Mouse (Mus musculus) embryo, embryonic 10.5 days (tissue): ENCODE measurements around the gene Itpripl2.
A peak's percentile ranks its signal among the peaks of the same experiment; 100 is the strongest.

Experiments
- DNase-seq: peaks from one replicate; pipeline ENCODE4 v3.0.0-alpha.2; 2015; ENCODE audit warnings: low spot score

Itpripl2 gene

DNA sequence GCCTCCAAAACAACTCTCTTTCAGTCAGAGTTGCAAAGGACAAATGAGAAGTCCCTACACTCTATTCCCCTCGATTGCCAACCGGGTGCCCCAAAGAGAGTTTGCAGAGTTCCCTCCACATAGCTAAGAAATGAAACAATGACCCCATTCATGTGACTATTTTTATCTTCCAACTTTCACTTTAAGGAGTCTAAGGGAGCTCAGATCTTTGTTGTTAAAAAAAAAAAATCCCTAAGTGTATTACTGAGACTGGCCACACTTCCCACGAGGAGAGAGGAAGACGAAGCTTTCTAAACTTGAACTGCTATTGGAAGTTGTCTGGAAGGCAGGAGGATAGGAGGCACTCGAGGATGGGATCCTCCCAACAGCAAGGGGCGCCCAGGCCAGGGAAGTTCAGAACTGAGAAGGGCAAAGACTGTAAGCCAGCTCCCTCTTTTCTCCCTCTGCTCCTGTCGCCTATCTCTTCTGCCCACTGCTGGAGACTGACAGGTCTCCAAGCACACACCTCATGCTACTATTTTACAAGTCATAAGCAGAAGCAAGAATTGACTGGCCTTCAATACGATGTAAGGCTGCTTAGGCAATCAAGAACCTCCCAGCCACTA lies 3.6 kb downstream of the Itpripl2 start:
- no peak for DNase-seq

DNA sequence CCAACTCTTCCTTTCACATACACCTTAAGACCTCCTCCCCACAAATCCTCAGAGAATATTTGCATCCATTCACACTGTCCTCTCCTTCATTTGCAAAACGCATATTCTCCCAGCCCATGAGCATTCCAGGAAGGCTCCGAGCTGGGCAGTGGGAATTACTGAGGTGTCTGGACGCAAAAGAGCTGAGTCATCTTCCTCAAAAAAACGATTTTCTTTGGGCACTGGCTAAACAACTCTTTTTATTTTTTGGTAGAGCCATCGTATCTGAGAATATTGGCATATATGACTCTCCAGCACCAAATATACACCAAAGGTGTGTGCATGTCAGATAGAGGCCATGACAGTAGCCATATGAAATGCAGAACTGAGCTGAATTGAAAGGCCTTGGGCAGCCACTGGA lies 4.9 kb downstream of the Itpripl2 start:
- DNase-seq = no peak

DNA sequence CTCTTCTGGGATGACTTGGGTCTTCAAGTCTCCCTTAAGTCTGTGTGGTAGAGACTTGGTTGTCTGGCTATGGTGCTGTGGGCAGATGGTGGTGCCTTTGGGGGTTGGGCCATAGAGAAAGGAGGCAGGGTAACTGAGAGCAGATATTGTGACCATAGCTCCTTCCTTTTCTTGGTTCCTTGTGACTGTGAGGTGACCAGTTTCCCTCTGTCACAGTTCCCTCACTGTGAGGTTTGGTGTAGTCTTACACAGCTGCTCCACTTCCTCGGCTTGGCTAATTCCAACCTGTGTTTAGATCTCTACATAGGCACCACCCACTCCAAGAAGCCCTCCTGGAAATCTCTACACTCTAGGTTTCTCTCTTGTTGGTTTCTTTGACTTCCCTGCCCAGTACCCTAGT lies 7.8 kb downstream of the Itpripl2 start:
- DNase-seq = no peak

DNA sequence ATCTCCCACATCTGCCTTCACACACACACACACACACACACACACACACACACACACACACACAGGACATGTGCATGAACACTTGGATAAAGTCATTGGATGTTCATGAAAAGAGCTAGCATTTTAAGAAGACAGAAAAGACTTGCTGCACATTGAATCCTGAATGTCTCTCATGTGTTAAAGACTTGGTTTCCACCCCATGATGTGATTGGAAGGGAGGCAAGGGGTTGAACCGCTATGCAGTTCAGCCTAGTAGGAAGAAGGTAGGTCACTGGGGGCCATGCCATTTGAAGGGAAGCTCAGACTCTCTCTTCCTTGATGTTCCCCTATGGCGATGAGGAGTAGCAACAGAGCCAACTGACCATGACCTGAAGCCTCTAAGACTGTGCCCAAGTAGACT lies 9.8 kb downstream of the Itpripl2 start:
- DNase-seq = no peak

DNA sequence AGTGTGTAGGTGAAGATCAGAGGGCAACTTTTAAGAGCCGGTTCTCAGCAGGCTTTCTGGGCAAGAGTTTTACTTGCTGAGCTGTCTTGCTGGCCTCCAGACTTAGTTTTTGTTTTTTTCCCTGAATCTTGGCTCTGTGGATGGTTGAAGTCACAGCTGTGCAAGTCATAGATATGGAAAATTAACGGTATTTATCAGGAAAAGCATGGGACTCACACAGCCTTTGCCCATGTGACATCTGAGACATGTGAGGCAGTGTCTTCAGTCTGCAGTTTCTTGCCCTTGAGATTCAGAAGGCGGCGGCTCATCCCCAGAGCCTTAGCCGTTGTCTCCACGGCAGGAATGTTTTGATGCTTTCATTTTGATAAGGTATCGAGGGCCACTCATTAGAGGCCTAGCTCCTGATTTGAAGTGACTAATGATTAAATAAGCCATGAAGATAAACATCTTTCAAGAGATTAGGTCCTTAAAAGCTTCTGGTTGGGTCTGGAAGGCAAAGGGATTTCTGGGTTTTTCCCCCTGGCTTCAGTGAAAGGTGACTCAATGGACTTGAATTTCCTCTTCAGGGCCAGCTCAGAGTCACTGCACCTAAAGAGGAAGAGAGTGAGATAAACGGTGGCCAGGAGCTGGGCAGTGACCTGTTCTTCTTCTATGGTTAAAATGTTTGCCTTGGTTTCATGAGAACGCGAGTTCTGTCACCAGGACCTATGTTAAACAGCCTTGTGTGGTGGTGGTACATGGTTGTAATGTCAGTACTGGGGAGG lies 10.5 kb downstream of the Itpripl2 start:
- DNase-seq = no peak

DNA sequence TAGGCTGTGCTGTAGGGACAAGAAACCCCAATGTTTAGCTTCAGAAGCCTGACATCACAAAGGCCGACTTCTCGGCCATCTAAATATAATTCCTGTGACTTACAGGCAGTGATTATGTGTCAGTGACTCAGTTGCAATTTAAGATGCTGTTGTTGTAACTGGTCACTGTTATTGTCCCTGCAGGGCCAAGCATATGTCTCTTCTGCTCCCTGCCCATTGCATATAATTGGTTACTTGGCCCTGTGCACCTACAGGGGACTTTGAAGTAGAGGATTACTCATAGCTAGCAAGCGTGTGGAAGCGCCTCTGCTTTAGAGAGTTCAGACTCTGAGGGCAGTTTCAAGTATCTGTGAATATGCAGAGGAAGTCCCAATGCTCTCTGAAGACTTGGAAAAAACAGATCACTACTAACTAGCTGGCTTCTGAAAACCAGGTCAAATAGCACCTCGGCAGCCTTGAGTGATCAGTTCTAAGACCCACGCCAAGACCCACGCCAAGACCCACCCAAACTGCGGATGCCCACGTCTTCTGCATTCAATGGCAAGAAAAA lies 11.5 kb downstream of the Itpripl2 start:
- no peak for DNase-seq

DNA sequence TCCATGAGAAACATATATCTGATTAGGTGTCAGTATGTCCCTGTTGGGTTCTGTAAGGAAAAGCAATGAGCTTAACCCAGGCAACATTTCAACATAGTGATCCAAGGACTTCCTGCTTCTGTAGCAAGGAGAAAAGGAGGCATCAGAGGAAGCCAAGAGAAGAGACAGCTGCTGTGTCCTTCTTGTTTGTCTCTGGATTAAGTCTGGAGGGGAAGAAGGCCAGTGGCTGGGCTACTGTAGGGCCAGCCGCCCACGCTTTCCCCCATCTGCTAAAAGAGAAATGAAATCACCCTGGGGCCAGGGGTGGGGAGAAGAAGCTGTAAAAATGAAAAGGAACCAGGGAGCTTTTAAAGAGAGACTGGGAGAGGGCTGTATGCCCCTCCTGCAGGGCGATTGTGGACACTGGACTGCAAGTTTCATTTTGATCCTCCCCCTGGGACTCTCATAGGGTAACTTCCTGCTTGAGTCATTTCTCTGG lies 12.9 kb downstream of the Itpripl2 start:
- DNase-seq = no peak

DNA sequence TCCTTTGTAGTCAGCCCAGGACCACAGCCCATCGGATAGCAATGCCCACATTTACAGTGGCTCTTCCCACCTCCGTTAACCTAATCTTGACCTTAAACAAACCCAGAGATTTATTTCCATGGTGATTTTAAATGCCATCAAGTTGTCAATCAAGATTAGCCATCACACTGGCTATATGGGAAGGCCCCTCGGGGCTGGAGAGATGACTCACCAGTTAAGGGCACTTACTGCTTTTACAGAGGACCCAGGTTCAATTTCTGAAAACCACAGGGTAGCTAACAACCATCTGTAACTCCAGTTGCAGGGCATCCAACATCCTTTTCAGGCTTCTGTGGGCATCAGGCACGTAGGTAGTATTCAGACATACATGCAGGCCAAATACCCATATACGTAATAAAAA lies 15.3 kb downstream of the Itpripl2 start:
- no peak for DNase-seq

DNA sequence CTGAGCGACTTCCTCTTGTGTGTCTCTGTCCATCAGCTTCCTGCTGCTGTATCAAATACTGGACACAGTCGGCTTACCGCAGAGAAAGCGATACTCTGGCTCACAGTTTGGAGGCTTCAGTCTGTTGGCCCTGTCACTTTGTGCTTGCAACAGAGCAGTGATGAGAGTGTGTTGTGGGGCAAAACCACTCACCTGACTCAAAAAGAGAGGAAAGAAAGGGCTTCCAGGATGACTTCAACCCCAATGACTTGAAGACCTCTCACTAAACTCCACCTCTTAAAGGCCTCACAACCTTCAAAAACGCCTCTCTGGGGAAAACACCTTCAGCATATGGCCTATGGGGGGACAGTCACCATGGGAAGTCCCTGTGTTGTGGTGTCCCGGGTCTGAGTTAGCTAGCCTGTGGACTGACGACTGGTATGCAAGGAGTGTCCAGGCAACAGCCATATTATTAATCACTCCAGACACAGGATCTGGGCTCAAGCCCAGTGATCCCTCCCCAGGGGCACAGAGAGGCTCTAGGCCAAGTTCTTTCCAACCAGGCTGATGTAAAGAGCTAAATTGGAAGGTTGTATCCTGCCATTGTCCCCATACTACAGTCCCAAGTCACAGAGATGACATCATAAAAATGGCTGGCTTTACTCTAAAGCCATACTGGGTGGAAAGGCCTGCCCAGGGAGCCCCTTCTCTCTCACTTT lies 16.6 kb downstream of the Itpripl2 start:
- DNase-seq = no peak

DNA sequence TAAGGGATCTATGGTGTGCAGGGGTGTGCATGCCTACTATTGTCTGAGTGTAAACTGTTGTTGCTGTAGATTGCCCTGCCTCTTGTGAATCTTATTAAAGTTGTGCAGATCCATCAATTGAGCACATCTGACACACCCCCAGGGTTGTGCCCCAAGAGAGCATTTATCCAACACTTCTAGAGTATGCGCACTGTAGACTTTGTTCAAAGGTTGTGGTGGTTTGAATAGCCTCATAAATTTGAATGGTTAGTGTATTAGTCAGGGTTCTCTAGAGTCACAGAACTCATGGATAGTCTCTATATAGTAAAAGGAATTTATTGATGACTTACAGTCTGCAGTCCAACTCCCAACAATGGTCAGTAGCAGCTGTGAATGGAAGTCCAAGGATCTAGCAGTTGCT lies 18.9 kb downstream of the Itpripl2 start:
- DNase-seq = no peak

DNA sequence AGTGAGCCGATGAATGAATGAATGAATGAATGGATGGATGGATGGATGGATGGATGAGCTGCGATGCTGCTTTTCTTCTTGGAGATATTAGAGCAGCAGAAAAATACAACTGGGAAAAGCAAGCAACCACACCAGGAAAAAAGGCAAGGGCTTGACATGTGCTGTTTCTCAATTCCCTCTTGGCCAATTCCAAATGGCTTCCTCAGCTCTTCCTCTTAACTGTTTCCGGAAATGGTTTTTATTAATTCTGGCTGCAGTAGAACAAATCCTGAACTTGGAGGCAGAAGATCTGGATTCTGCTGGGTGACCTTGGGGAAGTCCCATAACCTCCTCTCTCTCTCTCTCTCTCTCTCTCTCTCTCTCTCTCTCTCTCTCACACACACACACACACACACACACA lies 23.7 kb downstream of the Itpripl2 start:
- DNase-seq = no peak

DNA sequence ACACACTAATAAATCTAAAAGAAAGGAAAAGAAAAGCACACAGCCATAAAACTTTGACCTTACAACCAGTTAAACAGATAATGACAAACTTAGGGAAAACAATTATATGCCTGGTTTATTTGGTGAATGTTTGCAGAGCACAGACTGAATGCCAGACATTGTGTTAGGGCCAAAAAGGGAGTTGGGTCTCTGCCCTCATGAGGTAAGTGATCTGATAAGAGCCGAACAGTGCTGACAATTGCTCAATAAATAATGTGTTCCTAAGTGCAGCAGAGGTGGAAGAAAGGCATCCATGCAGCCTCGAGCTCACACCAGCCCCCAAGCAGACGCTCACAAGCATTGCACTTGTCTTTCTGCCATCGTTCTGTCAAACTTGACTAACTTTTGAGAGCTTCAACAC lies 27.3 kb downstream of the Itpripl2 start:
- DNase-seq = no peak

DNA sequence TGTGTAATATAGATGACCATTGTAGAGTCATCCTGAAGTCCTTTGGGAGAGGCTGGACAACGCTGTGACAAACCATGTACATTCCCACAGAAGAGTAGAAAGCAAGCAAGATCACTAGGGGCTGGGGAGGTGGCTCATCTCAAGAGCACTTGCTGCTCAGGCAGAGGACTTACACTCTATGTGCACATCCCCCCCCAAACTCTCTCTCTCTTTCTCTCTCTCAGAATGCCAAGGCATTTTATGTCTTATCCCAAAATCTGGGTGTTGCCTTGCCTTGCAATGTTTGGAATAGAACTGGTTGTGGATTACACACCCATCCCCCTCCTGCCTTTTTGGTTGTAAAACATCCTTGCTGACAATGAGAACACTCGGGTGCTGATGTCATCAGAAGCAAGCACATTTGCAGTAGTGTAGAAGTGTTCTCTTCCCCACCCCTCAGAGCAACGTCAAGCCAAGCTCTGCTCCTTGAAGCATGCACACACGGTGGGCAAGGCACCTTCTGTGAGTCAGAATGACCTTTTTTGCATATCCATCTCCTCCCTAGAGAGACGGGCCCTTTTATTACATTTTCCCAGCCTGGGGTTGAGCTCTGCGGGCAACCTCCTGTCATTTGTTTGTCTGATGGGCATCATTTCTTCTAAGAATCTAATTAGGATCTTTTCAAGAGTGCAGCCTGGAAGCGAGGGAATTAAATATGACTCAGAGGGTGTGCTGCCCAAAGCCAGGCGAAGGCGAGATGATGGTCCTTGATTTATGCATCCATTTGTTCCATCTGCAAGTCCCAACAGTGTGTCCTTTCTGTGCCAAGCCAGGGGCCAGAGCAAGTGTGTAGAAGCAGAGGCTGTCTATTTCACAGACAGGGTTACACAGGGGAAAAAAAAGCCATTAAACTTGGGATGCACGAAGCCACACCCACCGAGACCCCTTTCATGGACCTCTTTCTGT lies 28.7 kb downstream of the Itpripl2 start:
- no peak for DNase-seq

DNA sequence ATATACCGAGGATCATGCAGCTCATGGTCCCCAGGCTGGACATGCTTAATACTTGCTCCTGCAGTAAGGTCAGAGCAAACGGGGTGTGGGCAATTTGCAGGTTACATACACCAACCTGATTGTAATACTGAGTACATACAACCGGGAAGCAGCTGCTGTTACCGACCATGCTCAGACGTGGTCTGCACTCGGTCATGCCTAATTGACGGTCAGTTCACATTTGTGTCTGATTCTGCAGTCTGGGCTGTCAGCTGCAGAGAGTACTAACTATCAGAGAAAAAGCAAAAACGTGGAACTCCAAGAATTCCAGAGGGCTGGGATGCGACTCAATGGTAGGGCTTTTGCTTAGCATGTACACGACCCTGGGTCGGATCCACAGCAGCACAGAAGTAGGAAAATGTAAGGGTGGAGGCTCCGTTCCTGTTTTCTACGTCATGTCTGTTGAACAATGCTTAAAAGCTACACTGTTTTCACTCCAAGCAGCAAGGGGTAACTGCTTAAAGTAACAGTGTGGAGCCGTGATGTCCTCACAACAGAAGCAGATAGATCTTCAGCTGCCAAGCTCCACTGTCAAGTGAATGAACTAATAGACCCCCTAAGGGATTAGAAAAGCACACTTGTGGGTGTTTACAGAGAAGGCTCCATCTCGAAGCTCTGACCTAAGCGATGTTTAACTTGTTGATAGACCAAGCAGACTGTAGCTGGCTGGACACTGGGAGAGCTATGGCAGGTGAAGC lies 30.2 kb downstream of the Itpripl2 start:
- DNase-seq = no peak

DNA sequence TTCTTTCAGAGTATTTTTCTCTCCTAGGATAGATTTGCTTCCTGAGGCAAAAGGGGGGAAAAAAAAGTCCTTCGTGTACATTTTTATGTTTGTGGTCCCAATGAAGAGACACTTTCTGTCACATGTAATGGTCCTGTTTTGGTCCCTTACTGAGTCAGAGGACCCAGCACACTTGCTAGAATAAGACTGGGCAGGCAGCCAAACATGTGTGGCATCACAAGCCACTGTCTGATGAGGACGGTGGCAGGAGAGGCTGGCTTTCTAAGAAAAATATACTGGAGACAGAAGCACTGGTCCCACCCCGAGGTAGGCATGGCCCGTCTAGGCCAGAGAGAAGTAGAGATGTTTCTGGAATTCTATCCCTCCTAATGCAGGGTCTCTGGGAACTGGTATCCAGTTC lies 38.1 kb downstream of the Itpripl2 start:
- no peak for DNase-seq

DNA sequence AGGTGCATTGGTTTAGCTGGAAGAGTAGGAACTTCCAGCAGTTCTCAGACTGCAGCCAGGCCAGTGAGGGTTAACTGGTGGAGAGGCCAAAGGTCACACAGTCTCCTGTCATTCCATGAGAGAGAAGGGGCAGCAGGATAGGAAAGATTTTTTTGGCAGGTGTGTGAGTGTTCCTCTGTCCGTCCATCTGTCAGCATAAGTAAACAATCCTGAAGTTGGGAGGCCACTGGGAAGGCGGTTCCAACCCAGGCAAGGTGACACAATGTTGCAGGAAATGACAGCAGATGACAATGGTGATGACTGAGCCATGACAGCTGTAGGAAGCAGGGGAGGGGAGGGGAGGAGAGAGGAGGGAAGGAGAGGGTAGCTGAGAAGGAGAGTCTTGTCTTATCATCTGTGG lies 38.8 kb downstream of the Itpripl2 start:
- DNase-seq = no peak

DNA sequence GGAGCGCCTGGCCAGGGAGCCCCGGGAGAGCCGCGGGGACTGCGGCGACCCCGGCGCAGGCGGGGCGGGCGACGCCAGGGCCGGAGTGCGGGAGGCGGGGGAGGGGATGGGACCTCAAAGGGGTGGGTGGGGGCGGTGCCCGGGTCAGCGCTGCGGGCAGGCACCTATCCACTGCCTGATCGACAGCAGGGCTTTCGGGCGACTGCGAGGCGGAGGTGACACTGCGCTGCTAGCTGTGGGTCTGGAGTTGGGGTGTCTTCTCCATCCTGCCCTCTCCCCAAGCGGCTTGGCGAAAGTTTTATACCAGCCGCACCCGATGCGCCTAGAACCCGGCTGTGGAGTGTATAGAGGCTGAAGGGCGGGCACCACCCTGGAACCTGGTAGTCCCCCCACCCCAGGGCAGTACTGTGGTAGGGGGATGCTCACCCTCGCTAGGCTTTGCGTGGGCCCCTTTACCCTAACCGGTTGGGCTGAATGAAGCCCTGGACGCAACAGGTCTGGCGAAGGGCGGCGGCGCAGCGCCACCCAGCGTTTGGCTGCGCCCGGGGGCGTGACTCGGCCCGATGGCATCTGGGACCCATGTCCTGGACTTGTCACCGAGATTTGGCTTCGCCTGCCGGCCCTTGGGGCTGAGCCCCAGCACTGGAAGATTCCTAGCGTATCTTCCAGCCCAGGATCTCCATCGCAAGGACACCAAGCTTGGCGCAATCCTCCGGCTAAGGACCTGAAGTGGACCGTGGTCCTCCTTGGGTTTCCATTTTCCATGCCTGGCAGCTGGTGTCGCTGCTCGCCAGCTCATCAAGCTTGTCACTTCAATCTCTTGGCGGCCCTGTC lies 43.4 kb downstream of the Itpripl2 start, which contains the start of gene Syt17:
Gene Syt17 (minus strand): TSS at position 89 of the 834 bp plus-strand sequence.
- DNase-seq = peak; percentile 84

DNA sequence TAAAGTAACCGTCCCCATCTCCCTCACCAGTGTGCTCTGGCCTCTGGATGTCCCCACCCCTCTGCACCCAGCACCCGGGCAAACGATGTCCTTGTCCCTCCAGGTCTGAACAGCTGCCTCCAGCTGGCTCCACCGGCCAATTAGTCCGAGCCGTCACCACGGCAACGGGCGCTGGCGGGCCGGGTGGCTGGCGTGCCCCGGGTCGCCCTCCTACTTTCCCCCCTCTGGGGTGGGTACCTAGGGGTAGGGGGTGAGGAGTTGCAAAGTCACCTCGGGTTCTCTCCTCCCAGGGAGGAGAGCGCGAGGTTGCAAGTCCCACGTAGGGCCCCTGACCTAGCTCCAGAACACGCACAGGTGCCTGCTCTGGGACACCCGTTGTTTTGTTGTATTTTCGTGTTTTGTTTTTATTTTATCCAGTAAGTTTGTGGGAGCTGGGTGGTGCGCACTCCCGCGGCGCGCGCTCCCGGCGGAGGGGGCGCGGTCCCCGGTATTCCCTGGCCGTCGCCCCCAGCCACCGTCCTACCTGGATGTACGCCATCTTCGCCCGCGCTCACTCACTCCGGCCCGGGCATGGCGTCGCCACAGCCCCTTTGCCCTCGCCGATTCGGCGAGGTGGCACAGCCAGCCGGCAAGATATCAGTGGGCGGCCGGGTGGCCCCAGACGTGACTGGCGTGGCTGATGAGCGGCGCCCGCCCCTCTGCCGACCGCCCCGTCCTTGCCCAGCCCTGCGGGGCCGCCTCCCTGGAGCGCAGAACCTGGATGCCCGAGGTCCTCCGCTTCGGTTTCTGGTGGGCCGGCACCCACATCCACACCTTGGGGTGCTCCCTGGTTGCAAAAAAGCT lies 44.3 kb downstream of the Itpripl2 start:
- DNase-seq = peak; percentile 68

DNA sequence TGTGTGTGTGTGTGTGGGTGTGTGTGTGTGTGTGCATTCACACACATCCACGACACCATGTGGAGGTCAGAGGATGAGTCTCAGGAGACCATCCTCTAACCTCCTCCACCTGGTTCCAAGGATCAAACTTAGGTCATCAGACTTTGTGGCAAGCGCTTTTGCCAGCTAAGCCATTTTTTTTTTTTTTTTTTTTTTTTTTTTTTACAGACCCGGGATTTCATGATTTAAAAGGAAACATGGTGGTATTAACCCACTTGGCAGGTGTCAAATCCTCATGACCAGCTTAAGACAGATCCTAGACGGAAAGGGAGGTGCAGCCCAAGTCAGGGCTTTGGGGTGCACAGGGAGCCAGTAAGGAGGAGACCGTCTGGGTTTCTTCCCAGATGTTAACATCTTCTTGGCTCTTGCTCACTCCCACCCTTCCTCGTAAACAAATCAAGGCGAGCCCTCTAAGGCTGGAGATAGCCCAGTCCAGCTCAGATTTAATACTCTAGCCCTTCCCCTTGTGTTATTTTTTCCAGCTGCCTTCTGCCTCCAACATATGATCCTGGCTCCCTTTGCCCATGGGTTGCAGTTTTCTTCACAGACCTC lies 47.8 kb downstream of the Itpripl2 start:
- no peak for DNase-seq
